Mouse (Mus musculus) heart, adult 2 months (tissue): Measurements from ENCODE around the gene Olfr372. TPM values are rescaled to one million over a fixed set of nuclear protein-coding genes. Genes with fewer than 3 reads are reported as not detected.
"Not testable (repeated sequence)": the region's sequence is repeated elsewhere in the genome, so short reads cannot be mapped to it uniquely, and the experiment has no call there.

ENCODE experiments used
- DNase-seq, 2 experiments: peaks; one replicate each; pipeline ENCODE4 v3.0.0; 2021
- H3K27ac ChIP-seq: fragments of 200-600 bp; 2 replicates; pipeline ENCODE4 v1.8.1; 2022
- H3K27me3 ChIP-seq: fragments of 200-500 bp; 2 replicates; pipeline ENCODE4 v1.6.1; 2012; ENCODE audit warnings: mild to moderate bottlenecking, low read length, inconsistent platforms, mixed read lengths; ENCODE audit not compliant: control insufficient read depth, insufficient read depth
- H3K36me3 ChIP-seq: fragments of 200-500 bp; 2 replicates; pipeline ENCODE4 v1.6.1; 2012; ENCODE audit warnings: low read length, inconsistent platforms; ENCODE audit not compliant: control insufficient read depth, insufficient read depth
- H3K4me1 ChIP-seq: fragments of 200-500 bp; 2 replicates; pipeline ENCODE4 v1.6.1; 2011; ENCODE audit warnings: low read length; ENCODE audit not compliant: control insufficient read depth, insufficient read depth
- H3K4me3 ChIP-seq: fragments of 200-600 bp; 2 replicates; pipeline ENCODE4 v1.8.1; 2022
- H3K79me2 ChIP-seq: fragments of 200-500 bp; replicated peaks from 2 replicates; pipeline ENCODE4 v1.6.1; 2012; ENCODE audit warnings: mild to moderate bottlenecking, inconsistent platforms, low read length, moderate library complexity, mixed read lengths; ENCODE audit not compliant: control insufficient read depth, insufficient read depth
- H3K9ac ChIP-seq: fragments of 200-500 bp; 2 replicates; pipeline ENCODE4 v1.6.1; 2012; ENCODE audit warnings: low read depth, mild to moderate bottlenecking, control low read depth, inconsistent platforms, low read length, mixed read lengths
- CTCF ChIP-seq: fragments of 200-600 bp; IDR thresholded peaks from 2 replicates; pipeline ENCODE4 v1.8.1; 2022; ENCODE audit warnings: antibody characterized with exemption, mild to moderate bottlenecking, moderate library complexity
- EP300 ChIP-seq: fragments of 200-500 bp; IDR thresholded peaks from 2 replicates; pipeline ENCODE4 v1.6.1; 2011; ENCODE audit warnings: low read depth, low read length, control low read depth; ENCODE audit not compliant: insufficient read depth
- POLR2A ChIP-seq: fragments of 200-500 bp; IDR thresholded peaks from 2 replicates; pipeline ENCODE4 v1.6.1; 2011; ENCODE audit warnings: mild to moderate bottlenecking, low read depth, low read length, control low read depth; ENCODE audit not compliant: insufficient read depth
- WGBS: fragments of 180-500 bp; shearing (Covaris S2); methylation state at CpG from one replicate; pipeline ENCODE4 v1.1.7; 2018; 5-methylcytosine and 5-hydroxymethylcytosine counted together
- intact Hi-C: fragments of 180-260 bp; cut with DNase I; formaldehyde crosslinking; loops from one replicate; pipeline ENCODE4 v1.15.1; 2025
- long read RNA-seq: library from polyadenylated mRNA; stranded (forward); transcript quantifications from one replicate; pipeline ENCODE4 v2.0.0, GENCODE M21; 2021
- polyA plus RNA-seq: library from polyadenylated mRNA; depleted of rRNA; stranded (reverse); fragments of >200 nt; gene quantifications from 2 replicates; pipeline ENCODE4 v1.2.3, GENCODE M21; 2012; rRNA removed
- total RNA-seq, 2 experiments: library from RNA; stranded (reverse); gene quantifications; 2 replicates each; pipeline ENCODE4 v1.2.3; 2021

The Olfr372 gene
- total RNA-seq (not detected), polyA plus RNA-seq (not detected in 2 replicates)
- long read RNA-seq, result 0 reads

- H3K4me3 ChIP-seq, H3K9ac ChIP-seq, intact Hi-C loops, H3K36me3 ChIP-seq, H3K4me1 ChIP-seq, H3K79me2 ChIP-seq, DNase-seq, H3K27ac ChIP-seq, H3K27me3 ChIP-seq: not testable (repeated sequence)
- 64% methylated on average over 4 of the region's 4 CpGs for WGBS
Measured at GRCm38 (mm10) chr8:72040918-72041317, at the start of gene Olfr372. Olfr372 (plus strand) TSS chr8:72041218.

- WGBS, result 41% methylated on average over 1 of the region's 1 CpGs
- intact Hi-C loops, result no loop called here
- DNase-seq, result no peak
- Histone ChIP-seq H3K9ac (no peak overlapping the region), H3K36me3 (no peaks in the 10 kb centered on the region), H3K27me3 (no peaks in the 10 kb centered on the region), H3K4me3 (no peak overlapping the region), H3K79me2 (no peaks in the 10 kb centered on the region), H3K27ac (no peak overlapping the region), H3K4me1 (no peaks in the 10 kb centered on the region)
- TF ChIP-seq POLR2A (no peak), EP300 (no peak), CTCF (no peak)
Measured at GRCm38 (mm10) chr8:71999434-71999833, 41.6 kb upstream of the Olfr372 start.

GRCm38 (mm10) chr8:72000223-72000622 lies 40.8 kb upstream of the Olfr372 start:
- no peak for DNase-seq
- no peak overlapping the region for H3K9ac ChIP-seq
- no peak overlapping the region for H3K27ac ChIP-seq
- H3K4me3 ChIP-seq, result no peak overlapping the region
- TF ChIP-seq EP300 (no peak), CTCF (no peak)
- H3K27me3 ChIP-seq, result no peaks in the 10 kb centered on the region
- 42% methylated on average over 3 of the region's 3 CpGs for WGBS
- H3K4me1 ChIP-seq, result no peaks in the 10 kb centered on the region
- intact Hi-C loops, result no loop called here
- H3K79me2 ChIP-seq, result no peaks in the 10 kb centered on the region
- no peaks in the 10 kb centered on the region for H3K36me3 ChIP-seq

GRCm38 (mm10) chr8:72002942-72003341 lies 38.1 kb upstream of the Olfr372 start:
- DNase-seq, result no peak
- Histone ChIP-seq H3K4me3 (no peak overlapping the region), H3K4me1 (no peaks in the 10 kb centered on the region), H3K79me2 (no peaks in the 10 kb centered on the region), H3K36me3 (no peaks in the 10 kb centered on the region), H3K9ac (no peak overlapping the region), H3K27ac (no peak overlapping the region), H3K27me3 (no peaks in the 10 kb centered on the region)
- intact Hi-C loops, result no loop called here
- TF ChIP-seq CTCF (no peak), POLR2A (no peak)

- Histone ChIP-seq H3K4me1 (no peaks in the 10 kb centered on the region; the same call in 1 of the 2 replicates), H3K36me3 (no peaks in the 10 kb centered on the region), H3K9ac (no peak overlapping the region), H3K4me3 (no peak overlapping the region), H3K27me3 (no peaks in the 10 kb centered on the region), H3K79me2 (no peaks in the 10 kb centered on the region), H3K27ac (no peak overlapping the region)
- 67% methylated on average over 3 of the region's 3 CpGs for WGBS
- no peak for DNase-seq
- intact Hi-C loops, result no loop called here
- TF ChIP-seq CTCF (no peak), EP300 (no peak), POLR2A (no peak)
Measured at GRCm38 (mm10) chr8:72005912-72006311, 35.1 kb upstream of the Olfr372 start.

GRCm38 (mm10) chr8:72006763-72007162 lies 34.3 kb upstream of the Olfr372 start:
- DNase-seq, result no peak
- H3K27ac ChIP-seq, result no peak overlapping the region
- WGBS, result 90% methylated on average over 1 of the region's 1 CpGs
- H3K36me3 ChIP-seq, result no peaks in the 10 kb centered on the region
- H3K4me1 ChIP-seq, result no peaks in the 10 kb centered on the region; the same call in 1 of the 2 replicates
- no peak overlapping the region for H3K9ac ChIP-seq
- no peaks in the 10 kb centered on the region for H3K27me3 ChIP-seq
- no peak for TF ChIP-seq CTCF
- no peak for TF ChIP-seq POLR2A
- no peak for TF ChIP-seq EP300
- H3K79me2 ChIP-seq, result no peaks in the 10 kb centered on the region
- intact Hi-C loops, result no loop called here
- no peak overlapping the region for H3K4me3 ChIP-seq
